Mouse (Mus musculus) central nervous system, embryonic 11.5 days (tissue): ENCODE data around the gene Evx2. TPM values are rescaled to one million over a fixed set of nuclear protein-coding genes. Genes with fewer than 3 reads are reported as not detected.

ENCODE experiments used
- polyA plus RNA-seq: library from polyadenylated mRNA; depleted of rRNA; stranded (reverse); fragments of >200 nt; gene quantifications from 2 replicates; pipeline ENCODE4 v1.2.3, GENCODE M21; 2012; rRNA removed

The Evx2 gene
- 3.1 and 5.4 TPM in 2 replicates for polyA plus RNA-seq

DNA sequence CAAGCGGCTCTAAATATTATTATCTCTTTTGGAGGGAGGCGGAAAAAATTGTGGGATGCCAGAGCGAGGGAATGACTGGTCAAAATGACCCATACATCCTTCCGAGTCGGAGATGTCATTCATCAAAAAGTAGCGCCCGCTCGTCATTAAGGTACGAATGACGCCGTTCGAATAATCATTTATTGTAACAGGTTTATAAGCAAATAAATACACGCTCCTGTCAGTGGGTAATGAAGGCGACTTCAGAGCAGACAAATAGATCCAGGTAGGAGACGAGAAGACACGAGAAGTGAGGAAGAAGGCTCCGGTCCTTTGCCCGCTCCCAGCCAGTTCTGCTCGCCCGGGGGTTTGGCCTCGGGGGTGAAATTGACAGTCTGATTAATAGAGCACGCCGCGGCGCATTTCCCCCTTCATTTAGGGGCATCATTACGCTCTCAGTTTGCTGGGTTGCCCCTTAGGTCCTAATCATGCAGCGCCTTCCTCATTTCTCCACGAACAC lies at the start of gene Evx2:
Gene Evx2, minus strand, starts transcription at position 51 of the 499 bp plus-strand sequence.

DNA sequence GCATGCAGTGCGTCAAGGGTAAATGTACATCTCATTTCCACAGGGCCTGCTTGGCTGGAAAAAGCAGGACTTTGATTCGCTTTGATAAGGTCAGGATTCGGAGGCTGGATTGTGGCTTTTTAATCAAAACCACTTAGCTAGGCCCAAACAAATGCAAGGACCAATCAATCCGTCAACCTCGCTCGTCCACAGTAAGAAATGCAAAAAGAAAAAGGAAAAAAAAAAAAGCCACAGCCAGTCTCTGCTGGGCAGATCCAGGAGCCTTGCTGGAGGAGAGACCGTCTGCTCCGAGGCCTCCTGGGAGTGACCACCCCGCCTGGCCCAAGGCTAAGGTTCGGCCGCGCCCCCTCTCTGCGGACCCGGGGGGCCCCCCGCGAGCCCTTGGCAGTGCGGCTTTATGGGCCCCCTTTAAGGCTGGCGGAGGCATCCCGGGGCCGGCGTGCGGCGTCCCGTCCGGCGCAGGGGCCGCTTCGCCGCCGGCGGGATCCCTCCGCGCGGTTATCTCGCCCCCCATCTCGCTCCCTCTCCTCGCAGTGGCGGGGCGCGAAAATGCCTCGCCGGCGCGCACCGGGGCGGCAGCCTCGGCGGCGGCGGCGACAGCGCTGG lies 45.1 kb upstream of the Evx2 start, which contains the start of gene Hoxd8:
Gene Hoxd8, plus strand, starts transcription at position 223 of the 606 bp plus-strand sequence.

DNA sequence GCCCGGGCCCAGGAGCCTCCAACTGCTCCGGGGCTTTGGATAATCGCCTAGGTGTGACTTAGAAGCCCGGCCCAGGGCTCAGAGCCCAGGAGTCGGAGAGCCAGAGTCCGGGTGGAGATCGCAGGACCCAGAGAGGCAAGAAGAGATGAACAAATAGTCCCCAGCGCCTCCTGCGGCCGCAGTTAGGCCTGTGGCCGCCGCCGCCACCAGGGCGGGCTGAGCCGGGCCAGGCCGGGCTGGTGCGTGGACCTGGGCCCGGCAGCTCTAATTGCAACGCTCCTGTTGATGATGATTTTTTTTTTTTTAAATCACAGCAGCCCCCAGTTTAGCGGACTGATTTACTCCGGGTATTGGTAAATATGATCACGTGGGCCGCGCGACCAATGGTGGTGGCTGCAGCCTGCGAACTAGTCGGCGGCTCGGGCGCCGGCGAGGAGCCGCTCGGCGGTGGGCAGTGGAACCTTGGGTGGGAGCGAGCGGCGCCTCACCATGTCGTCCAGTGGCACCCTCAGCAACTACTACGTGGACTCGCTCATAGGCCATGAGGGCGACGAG lies 38.3 kb upstream of the Evx2 start, which contains the start of gene Hoxd9:
Gene Hoxd9, plus strand, starts transcription at position 161 of the 555 bp plus-strand sequence.

DNA sequence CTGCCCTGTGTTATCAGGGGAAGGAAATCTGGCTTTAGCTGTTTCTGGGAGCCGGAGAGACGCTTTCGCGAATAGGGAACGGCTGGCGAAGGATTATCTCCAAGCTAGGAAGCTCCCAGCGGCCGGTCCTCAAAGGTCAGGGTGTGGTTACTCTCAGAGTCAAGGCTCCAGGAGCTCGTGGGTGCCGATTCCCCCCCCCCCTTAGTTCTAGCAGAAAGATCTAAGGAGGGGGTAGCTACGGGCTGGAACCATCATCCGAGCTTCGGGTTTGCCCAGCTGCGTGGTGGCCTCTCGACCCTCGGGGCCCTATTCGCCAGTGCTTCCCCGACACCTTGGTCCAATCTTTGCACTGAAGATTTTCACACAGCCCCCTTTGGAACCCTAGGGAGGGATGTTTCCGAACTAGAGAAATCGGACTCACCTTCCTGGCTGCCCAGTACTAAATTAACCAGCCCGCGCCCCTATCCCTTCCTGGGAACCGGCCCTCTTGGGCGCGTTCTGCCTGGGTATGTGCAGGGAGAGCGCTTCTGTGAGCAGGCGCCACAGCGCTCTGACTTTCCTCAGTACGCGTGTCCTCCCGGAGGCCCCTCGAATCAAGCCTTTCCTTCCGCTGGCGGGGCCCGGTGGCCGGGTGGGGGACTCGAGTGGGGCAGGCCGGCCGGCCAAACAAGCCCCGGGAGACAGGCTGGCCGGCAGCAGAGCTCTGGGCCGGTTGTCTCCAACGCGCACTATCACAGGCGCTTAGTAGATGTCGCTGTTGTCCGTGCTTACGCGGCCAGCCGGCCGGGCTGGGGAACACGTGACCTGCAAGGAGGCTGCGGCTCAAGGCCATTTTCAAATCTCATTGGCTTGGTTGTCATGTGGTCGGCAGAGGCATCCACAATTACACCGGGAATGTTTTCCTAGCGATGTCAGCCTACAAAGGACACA lies 31.9 kb upstream of the Evx2 start, which contains the start of gene Hoxd10:
Gene Hoxd10, plus strand, starts transcription at position 903 of the 930 bp plus-strand sequence.

DNA sequence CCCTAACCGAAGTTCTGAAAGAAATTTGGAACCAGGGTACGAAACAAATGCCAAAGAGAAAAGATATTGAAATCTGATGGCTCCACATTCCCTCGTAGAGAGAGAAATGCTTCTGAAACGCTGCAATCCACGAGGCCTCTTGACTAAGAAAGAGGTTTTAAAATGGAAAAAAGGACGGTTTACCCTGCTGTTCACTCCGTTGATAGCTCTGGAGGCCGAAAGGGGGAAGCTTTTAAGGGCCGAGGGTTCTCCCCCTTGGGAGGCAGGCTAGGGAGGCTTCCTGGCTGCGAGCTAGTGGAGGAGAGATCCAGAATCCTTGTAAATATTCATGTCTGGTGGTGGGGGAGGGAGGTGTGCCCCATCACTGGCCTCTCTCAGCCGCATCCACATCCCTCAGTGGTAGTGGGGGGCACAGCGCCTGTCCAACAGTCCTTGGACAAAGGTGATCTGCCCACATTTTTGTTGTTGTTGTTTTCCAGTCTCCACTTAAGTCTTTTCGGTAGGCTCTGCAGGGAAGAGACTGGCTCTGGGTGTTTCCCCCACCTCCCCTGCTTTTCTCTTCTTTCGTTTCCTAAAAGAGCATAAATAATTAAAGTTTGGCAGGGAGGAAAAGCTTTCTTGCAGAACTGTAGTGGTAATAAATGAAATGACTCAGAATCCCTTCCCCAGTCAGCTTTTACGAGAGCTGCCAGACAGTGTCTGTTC lies 19.7 kb upstream of the Evx2 start, which contains the start of gene Hoxd11:
Gene Hoxd11, plus strand, starts transcription at position 667 of the 705 bp plus-strand sequence.

DNA sequence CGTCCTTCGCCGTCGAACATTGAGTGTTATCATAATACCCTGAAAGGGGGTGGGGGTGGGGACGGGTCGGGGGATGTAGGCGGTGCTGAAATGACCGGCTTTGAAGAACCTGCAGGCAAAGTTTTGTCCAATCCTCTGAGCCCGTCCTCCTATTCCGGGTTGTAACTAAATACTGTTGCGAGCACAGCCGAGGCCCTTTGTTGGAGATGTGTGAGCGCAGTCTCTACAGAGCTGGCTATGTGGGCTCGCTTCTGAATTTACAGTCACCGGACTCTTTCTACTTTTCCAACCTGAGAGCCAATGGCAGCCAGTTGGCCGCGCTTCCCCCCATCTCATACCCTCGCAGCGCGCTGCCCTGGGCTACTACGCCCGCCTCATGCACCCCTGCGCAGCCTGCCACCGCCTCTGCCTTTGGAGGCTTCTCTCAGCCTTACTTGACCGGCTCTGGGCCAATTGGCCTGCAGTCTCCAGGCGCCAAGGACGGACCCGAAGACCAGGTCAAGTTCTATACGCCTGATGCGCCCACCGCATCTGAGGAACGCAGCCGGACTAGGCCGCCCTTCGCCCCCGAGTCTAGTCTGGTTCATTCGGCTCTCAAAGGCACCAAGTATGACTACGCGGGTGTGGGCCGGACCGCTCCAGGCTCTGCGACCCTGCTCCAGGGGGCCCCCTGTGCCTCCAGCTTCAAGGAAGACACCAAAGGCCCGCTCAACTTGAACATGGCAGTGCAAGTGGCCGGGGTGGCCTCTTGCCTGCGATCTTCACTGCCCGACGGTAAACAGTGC lies 15.7 kb upstream of the Evx2 start, which contains the start of gene Hoxd12:
Gene Hoxd12, plus strand, starts transcription at position 133 of the 785 bp plus-strand sequence.

DNA sequence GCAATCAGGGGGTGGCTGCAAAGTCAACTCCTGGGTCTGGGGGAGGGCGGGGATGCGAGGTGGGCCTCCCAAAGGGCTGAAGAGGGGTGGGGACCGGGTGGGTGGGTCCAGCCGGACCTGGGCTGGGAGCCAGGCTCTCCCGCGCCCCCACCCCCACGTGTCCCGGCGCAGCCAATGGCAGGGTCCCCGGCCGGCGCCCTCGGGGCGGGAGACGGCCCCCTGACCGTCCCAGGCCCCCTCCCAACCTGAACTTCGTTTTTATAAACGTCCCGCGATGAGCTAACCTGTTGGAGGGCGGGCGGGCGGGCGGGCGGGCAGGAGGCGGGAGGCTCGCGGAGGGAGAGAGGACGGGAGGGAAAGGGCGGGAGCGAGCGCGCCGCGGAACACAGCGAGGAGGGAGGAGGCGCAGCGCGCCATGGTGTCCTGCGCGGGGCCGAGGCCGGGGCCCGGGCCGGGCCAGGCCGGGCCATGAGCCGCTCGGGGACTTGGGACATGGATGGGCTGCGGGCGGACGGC lies 8.5 kb upstream of the Evx2 start, which contains the start of gene Hoxd13:
Gene Hoxd13, plus strand, starts transcription at position 469 of the 516 bp plus-strand sequence.

Other genes with a start within 250 kb of the Evx2 start
- gene Lnpk, start 80.1 kb downstream of the Evx2 start, polyA plus RNA-seq, result 27.6 and 32.6 TPM in 2 replicates
- 0.10 and 10.4 TPM in 2 replicates for gene Hoxd13, start 8.8 kb upstream of the Evx2 start, polyA plus RNA-seq
- 4.5 TPM in 1 of 2 replicates, not detected in the other for gene Hoxd12, start 15.5 kb upstream of the Evx2 start, polyA plus RNA-seq
- 7.1 TPM in 1 of 2 replicates, not detected in the other for gene Hoxd11, start 20.0 kb upstream of the Evx2 start, polyA plus RNA-seq
- gene Hoxd10, start 32.4 kb upstream of the Evx2 start, polyA plus RNA-seq, result 0.12 and 10.9 TPM in 2 replicates
- gene Hoxd9, start 38.2 kb upstream of the Evx2 start, polyA plus RNA-seq, result 0.04 and 7.3 TPM in 2 replicates
- 0.36 and 7.0 TPM in 2 replicates for gene Hoxd8, start 45.1 kb upstream of the Evx2 start, polyA plus RNA-seq
- gene Hoxd3, start 52.4 kb upstream of the Evx2 start, polyA plus RNA-seq, result 0.66 and 38.3 TPM in 2 replicates
- 0.48 and 31.7 TPM in 2 replicates for gene Hoxd4, start 52.4 kb upstream of the Evx2 start, polyA plus RNA-seq
- gene Gm28230, start 67.2 kb upstream of the Evx2 start, polyA plus RNA-seq, result 0.13 and 20.0 TPM in 2 replicates
- 0.14 and 1.2 TPM in 2 replicates for gene Hoxd1, start 103.4 kb upstream of the Evx2 start, polyA plus RNA-seq
- 84.9 and 94.0 TPM in 2 replicates for gene Mtx2, start 166.2 kb upstream of the Evx2 start, polyA plus RNA-seq